Mouse (Mus musculus) midbrain, embryonic 12.5 days (tissue): ENCODE measurements around the gene Tbc1d30. TPM values are rescaled to one million over a fixed set of nuclear protein-coding genes. Genes with fewer than 3 reads are reported as not detected.

Experiments
- ATAC-seq: fragments of 200-750 bp; cut with Nextera tagmentation; 2 replicates; pipeline ENCODE4 v1.8.0; 2017; ENCODE audit warnings: low read depth, moderate TSS enrichment, moderate library complexity; ENCODE audit not compliant: low FRiP score
- H3K27ac ChIP-seq: fragments of 300-500 bp; sonication (generic); replicated peaks from 2 replicates; pipeline ENCODE4 v1.5.1; 2016; ENCODE audit warnings: mild to moderate bottlenecking
- H3K27me3 ChIP-seq: fragments of 300-500 bp; sonication (generic); 2 replicates; pipeline ENCODE4 v1.6.1; 2016; ENCODE audit warnings: mild to moderate bottlenecking
- H3K36me3 ChIP-seq: fragments of 300-500 bp; sonication (generic); 2 replicates; pipeline ENCODE4 v1.6.1; 2016
- H3K4me1 ChIP-seq: fragments of 300-500 bp; sonication (generic); 2 replicates; pipeline ENCODE4 v1.6.1; 2016
- H3K4me2 ChIP-seq: fragments of 300-500 bp; sonication (generic); replicated peaks from 2 replicates; pipeline ENCODE4 v1.6.1; 2016; ENCODE audit warnings: mild to moderate bottlenecking, moderate library complexity
- H3K4me3 ChIP-seq: fragments of 300-500 bp; sonication (generic); 2 replicates; pipeline ENCODE4 v1.5.1; 2016; ENCODE audit warnings: mild to moderate bottlenecking
- H3K9ac ChIP-seq: fragments of 300-500 bp; sonication (generic); replicated peaks from 2 replicates; pipeline ENCODE4 v1.6.1; 2016; ENCODE audit warnings: mild to moderate bottlenecking, moderate library complexity
- H3K9me3 ChIP-seq: fragments of 300-500 bp; sonication (generic); 2 replicates; pipeline ENCODE4 v1.6.1; 2016; ENCODE audit warnings: mild to moderate bottlenecking
- WGBS: fragments of 180-500 bp; shearing (Covaris S2); methylation state at CpG from one replicate; pipeline ENCODE4 v1.1.7; 2016; 5-methylcytosine and 5-hydroxymethylcytosine counted together
- polyA plus RNA-seq: library from polyadenylated mRNA; unstranded; fragments of >200 nt; fragmentation: Nextera tagmentation; extraction: Ambion mirVana; gene quantifications from 2 replicates; pipeline ENCODE4 v1.2.1, GENCODE M21; 2016

The Tbc1d30 gene
- polyA plus RNA-seq, 1 experiment from 2014 or later = 4.3 TPM

DNA sequence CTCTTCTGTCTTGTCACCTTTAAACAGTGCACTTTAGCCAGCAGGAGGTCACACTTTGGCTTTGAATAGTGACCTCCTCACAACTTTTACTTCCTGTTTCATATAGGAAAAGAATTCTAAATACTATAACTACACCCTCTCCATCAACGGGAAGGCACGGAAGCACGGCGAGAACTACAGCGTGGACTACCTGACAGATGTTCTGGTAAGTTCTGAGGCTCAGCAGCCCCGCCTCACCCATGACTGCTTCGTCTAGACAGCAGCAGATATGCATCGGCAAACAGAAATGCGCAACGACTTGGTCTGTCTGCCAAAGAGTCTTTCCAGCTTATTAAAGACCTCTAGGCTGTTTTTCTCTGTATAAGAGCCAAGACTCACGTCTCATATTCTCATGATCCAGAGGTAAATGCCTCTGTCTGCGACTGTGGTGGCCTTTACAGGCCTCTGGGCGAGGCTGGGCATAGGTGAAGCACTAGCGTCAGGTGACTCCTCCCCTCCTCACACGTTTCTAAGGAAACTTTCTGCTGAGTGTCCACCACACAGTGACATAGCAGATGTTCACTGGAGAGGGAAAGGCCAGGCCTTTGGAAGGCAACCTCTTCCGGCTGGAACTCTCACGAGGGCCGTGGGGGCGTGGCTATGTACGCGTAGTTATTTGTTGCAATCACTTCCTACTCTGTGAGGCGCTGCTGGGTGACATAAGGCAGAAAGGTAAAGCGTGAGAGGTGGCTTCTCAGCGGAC is 25.6 kb upstream of the Tbc1d30 start:
- no peak overlapping the region for H3K9ac ChIP-seq
- H3K27me3 ChIP-seq = no peaks in the 10 kb centered on the region
- H3K9me3 ChIP-seq = no peaks in the 10 kb centered on the region
- no peak overlapping the region for H3K4me3 ChIP-seq
- 93% methylated on average over 24 of the region's 24 CpGs for WGBS
- no peaks in the 10 kb centered on the region for H3K4me1 ChIP-seq
- H3K36me3 ChIP-seq = peaks cover 76% of the 10 kb centered on the region
- ATAC-seq = no peak
- H3K27ac ChIP-seq = no peak overlapping the region
- H3K4me2 ChIP-seq = no peak overlapping the region

DNA sequence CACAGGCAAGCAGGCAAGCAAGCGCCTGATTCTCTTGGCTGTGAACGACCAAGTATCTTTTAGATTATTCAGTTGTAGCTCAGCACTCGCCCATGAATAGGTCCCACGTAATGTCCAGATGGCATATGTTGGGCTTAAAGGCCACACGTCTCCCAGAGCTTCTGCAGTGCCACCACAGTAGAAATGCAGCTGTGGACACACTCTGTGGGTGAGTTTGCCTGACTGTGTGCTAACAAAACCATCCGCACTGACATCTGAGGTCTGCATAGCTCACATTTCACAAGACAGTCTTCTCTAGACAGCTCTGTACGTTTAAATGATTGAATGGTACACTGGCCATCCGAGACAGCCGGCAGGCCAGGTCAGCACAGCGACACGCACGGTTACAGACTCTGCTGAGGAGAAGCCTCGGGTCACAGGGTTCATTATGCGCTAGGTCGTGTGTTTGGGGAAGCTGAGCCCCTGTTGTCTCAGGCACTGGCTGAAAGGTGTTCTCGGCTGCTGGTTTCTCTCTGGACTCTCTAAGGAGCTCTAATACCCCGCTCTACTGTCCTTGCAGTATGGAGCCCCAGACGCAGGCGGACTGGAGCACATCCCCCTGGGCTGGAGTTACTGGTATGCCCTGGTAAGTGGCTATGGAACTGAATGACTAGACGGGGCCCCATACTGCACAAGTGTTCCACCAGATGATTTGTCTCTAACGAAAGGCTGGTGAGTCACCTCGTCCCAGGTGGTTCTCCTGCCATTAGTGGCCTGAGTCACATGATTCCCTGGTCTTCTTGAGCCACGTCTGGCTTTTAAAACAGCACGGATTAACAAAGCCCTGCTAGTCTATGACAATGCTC is 24.8 kb upstream of the Tbc1d30 start:
- H3K27me3 ChIP-seq = no peaks in the 10 kb centered on the region
- WGBS = 84% methylated on average over 24 of the region's 24 CpGs
- no peak overlapping the region for H3K4me3 ChIP-seq
- no peak overlapping the region for H3K27ac ChIP-seq
- H3K36me3 ChIP-seq = peaks cover 74% of the 10 kb centered on the region
- no peak overlapping the region for H3K9ac ChIP-seq
- H3K4me1 ChIP-seq = no peaks in the 10 kb centered on the region
- H3K4me2 ChIP-seq = no peak overlapping the region
- H3K9me3 ChIP-seq = no peaks in the 10 kb centered on the region
- ATAC-seq = no peak

- no peaks in the 10 kb centered on the region for H3K4me1 ChIP-seq
- no peak overlapping the region for H3K9ac ChIP-seq
- ATAC-seq = no peak
- no peak overlapping the region for H3K4me2 ChIP-seq
- H3K27me3 ChIP-seq = no peaks in the 10 kb centered on the region
- H3K36me3 ChIP-seq = peaks cover 74% of the 10 kb centered on the region
- WGBS = 91% methylated on average over 17 of the region's 17 CpGs
- H3K4me3 ChIP-seq = no peak overlapping the region
- no peak overlapping the region for H3K27ac ChIP-seq
- no peaks in the 10 kb centered on the region for H3K9me3 ChIP-seq
Observed at GRCm38 (mm10) chr10:121374693-121375620, 23.9 kb upstream of the Tbc1d30 start.

DNA sequence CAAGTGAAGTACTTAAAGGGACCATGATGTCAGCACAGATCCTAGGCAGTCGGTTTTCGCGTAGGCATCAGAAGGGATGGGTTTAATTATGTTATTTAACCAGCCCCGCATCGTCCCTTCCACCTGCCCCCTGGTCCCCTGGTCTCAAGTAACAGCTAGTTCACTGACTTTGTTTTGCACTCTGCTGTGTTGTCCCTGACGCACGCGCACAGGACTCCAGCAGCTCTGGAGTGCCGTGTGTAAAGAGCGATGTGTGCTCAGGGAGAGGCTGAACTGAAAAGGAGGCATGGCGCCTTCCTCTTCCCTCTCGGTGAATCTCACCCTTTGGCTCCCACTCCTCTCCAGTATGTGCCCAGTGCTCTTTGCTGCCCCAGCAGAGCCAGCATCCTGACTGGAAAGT is 22.9 kb upstream of the Tbc1d30 start:
- Histone ChIP-seq H3K36me3 (peaks cover 72% of the 10 kb centered on the region), H3K27me3 (no peaks in the 10 kb centered on the region), H3K9me3 (no peaks in the 10 kb centered on the region), H3K27ac (no peak overlapping the region), H3K4me2 (no peak overlapping the region), H3K4me3 (no peak overlapping the region), H3K9ac (no peak overlapping the region), H3K4me1 (no peaks in the 10 kb centered on the region)
- 83% methylated on average over 12 of the region's 12 CpGs for WGBS
- no peak for ATAC-seq

- Histone ChIP-seq H3K27ac (no peak overlapping the region), H3K9me3 (no peaks in the 10 kb centered on the region), H3K36me3 (peaks cover 43% of the 10 kb centered on the region), H3K27me3 (no peaks in the 10 kb centered on the region), H3K4me2 (no peak overlapping the region), H3K9ac (no peak overlapping the region), H3K4me1 (peaks cover 7% of the 10 kb centered on the region), H3K4me3 (no peak overlapping the region)
- WGBS = 89% methylated on average over 6 of the region's 6 CpGs
- no peak for ATAC-seq
Observed at GRCm38 (mm10) chr10:121370777-121371176, 19.7 kb upstream of the Tbc1d30 start.

DNA sequence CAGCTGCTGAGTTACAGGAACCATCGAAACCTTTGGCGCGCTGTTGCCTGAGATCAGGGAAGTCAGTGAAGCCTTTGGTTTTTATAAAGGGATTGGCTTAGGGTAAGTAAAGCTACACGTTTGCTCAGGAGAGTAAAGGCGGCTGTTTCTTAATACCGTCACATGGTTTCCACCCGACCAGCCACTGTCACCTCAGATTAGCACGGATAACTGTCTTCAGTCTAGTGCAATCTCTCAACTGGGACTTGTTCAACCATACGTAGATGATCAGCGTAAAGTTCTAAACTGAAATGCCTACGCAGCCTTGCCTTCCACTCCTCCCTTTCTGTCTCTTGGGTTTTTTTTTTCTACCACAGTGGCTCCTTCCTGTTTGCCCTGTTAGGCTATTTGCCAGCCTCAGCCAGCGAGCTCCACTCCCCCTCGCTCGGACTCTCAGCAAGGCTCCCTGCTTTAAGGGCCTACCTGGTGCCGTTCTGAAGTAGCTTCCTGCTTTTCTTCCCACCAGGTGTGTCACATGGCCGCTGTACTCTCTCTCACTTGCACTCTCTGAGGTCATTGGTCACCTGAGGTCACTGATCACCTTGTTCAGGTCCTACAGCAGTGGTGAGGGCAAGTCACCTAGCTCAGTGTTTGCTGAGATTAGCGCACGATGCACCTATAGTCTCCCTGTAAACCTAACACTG is 17.8 kb upstream of the Tbc1d30 start:
- Histone ChIP-seq H3K36me3 (peaks cover 32% of the 10 kb centered on the region), H3K27me3 (no peaks in the 10 kb centered on the region), H3K9me3 (no peaks in the 10 kb centered on the region), H3K4me1 (peaks cover 16% of the 10 kb centered on the region), H3K4me2 (no peak overlapping the region), H3K27ac (no peak overlapping the region), H3K4me3 (no peak overlapping the region), H3K9ac (no peak overlapping the region)
- WGBS = 83% methylated on average over 18 of the region's 18 CpGs
- no peak for ATAC-seq

GRCm38 (mm10) chr10:121367780-121368179 is 16.7 kb upstream of the Tbc1d30 start:
- no peak overlapping the region for H3K9ac ChIP-seq
- H3K27ac ChIP-seq = no peak overlapping the region
- H3K27me3 ChIP-seq = no peaks in the 10 kb centered on the region
- H3K9me3 ChIP-seq = no peaks in the 10 kb centered on the region
- peaks cover 24% of the 10 kb centered on the region for H3K36me3 ChIP-seq
- no peak overlapping the region for H3K4me3 ChIP-seq
- H3K4me1 ChIP-seq = peaks cover 16% of the 10 kb centered on the region
- WGBS = 91% methylated on average over 9 of the region's 9 CpGs
- no peak for ATAC-seq
- no peak overlapping the region for H3K4me2 ChIP-seq

DNA sequence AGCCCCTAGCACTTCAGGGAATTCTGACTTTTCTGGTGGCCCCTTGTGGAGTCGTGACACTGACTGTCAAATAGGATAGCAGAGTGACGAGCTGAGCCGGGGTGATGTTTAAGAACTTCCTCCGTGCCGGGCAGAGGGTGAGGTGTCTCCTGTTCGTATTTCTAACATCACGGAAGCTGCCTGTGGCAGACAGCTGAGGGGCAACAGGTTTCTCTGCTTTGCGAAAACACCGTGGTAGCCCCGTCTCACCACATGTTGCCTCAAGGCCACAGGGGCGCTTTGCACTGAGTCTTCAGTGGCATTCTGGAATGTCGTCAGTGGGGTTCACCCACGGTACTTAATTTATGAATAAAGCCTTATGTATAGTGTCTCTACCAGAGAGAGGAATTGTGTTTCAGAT is 16.2 kb upstream of the Tbc1d30 start:
- no peak for ATAC-seq
- no peak overlapping the region for H3K4me3 ChIP-seq
- no peak overlapping the region for H3K4me2 ChIP-seq
- H3K9ac ChIP-seq = no peak overlapping the region
- peaks cover 16% of the 10 kb centered on the region for H3K4me1 ChIP-seq
- WGBS = 87% methylated on average over 13 of the region's 13 CpGs
- H3K27ac ChIP-seq = no peak overlapping the region
- peaks cover 23% of the 10 kb centered on the region for H3K36me3 ChIP-seq
- H3K27me3 ChIP-seq = no peaks in the 10 kb centered on the region
- no peaks in the 10 kb centered on the region for H3K9me3 ChIP-seq

DNA sequence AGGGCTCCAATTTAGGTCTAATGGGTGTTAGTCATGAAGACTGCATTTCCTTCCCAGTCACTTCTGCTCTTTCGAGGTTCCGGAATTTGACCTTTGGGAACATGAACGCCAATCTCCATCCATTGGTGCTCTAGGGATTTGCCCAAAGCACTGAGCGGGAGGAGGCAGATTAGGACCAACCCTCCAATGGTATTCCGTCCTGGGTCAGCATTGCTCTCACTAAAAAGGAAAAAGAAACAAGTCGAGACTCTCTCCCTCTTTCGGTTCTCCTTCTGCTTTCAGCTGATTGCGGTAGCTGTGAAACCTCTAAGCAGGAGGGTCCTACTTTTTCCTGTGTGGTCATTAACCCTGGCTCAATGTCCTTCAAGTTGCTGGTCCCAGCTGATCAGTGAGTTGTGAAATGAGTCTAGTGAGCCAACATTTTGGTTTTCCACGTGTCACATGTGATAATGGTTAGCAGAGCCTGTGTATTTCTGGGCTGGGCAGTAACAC is 14.7 kb upstream of the Tbc1d30 start:
- no peak for ATAC-seq
- H3K4me3 ChIP-seq = peak overlapping the region; percentile 94
- WGBS = 11% methylated on average over 9 of the region's 9 CpGs
- H3K9ac ChIP-seq = peak overlapping the region; percentile 91
- peaks cover 16% of the 10 kb centered on the region for H3K4me1 ChIP-seq
- H3K9me3 ChIP-seq = no peaks in the 10 kb centered on the region
- H3K36me3 ChIP-seq = peaks cover 16% of the 10 kb centered on the region
- no peaks in the 10 kb centered on the region for H3K27me3 ChIP-seq
- peak overlapping the region; percentile 90 for H3K4me2 ChIP-seq
- H3K27ac ChIP-seq = no peak overlapping the region

- Histone ChIP-seq H3K4me1 (peaks cover 16% of the 10 kb centered on the region), H3K4me2 (peak within 1 kb of the TSS; percentile 90), H3K36me3 (peaks cover 7% of the 10 kb centered on the region), H3K9ac (peak within 1 kb of the TSS; percentile 91), H3K9me3 (no peaks in the 10 kb centered on the region), H3K4me3 (peak within 1 kb of the TSS; percentile 94), H3K27ac (peak within 1 kb of the TSS; percentile 64), H3K27me3 (no peaks in the 10 kb centered on the region)
- ATAC-seq = peak; percentile 99
- WGBS = under 1% methylated on average over 70 of the region's 72 CpGs
Observed at GRCm38 (mm10) chr10:121364801-121365564, 13.9 kb upstream of the Tbc1d30 start, which contains the start of gene Gns. Gene Gns, plus strand, starts transcription at chr10:121365090.
